Mouse (Mus musculus) heart, embryonic 14.5 days (tissue): ENCODE data around the gene Pou2f3. TPM values are rescaled to one million over a fixed set of nuclear protein-coding genes. Genes with fewer than 3 reads are reported as not detected.

Experiments used
- ATAC-seq: fragments of 200-750 bp; cut with Nextera tagmentation; 2 replicates; pipeline ENCODE4 v1.8.0; 2017; ENCODE audit warnings: low read depth, moderate TSS enrichment; ENCODE audit not compliant: insufficient number of reproducible peaks, insufficient read depth, low FRiP score
- H3K27ac ChIP-seq, 2 experiments: fragments of 200-500 bp in 1 of 2; fragments of 300-500 bp in 1 of 2; sonication (generic) in 1 of 2; replicated peaks in 1 of 2; 2 replicates each; pipeline ENCODE4 v1.5.1; 2012 to 2014; ENCODE audit warnings: low read depth in 2 of 2, low read length in 2 of 2, control low read depth in 1 of 2, mild to moderate bottlenecking in 1 of 2, mixed read lengths in 1 of 2; ENCODE audit not compliant: control insufficient read depth in 1 of 2, insufficient read depth in 1 of 2
- H3K27me3 ChIP-seq: fragments of 300-500 bp; sonication (generic); 2 replicates; pipeline ENCODE4 v1.6.1; 2014; ENCODE audit warnings: mild to moderate bottlenecking, low read length, control low read depth; ENCODE audit not compliant: control insufficient read depth, insufficient read depth
- H3K36me3 ChIP-seq: fragments of 300-500 bp; sonication (generic); 2 replicates; pipeline ENCODE4 v1.6.1; 2014; ENCODE audit warnings: mild to moderate bottlenecking, control low read depth, low read length, mixed read lengths; ENCODE audit not compliant: control insufficient read depth, insufficient read depth
- H3K4me1 ChIP-seq, 2 experiments: fragments of 200-500 bp in 1 of 2; fragments of 300-500 bp in 1 of 2; sonication (generic) in 1 of 2; 2 replicates each; pipeline ENCODE4 v1.6.1; 2012 to 2014; ENCODE audit warnings: low read length in 2 of 2, control low read depth in 1 of 2, mixed read lengths in 1 of 2; ENCODE audit not compliant: control insufficient read depth in 2 of 2, insufficient read depth in 2 of 2
- H3K4me2 ChIP-seq: fragments of 300-500 bp; sonication (generic); 2 replicates; pipeline ENCODE4 v1.6.1; 2014; ENCODE audit warnings: mild to moderate bottlenecking, low read length
- H3K4me3 ChIP-seq, 2 experiments: fragments of 200-500 bp in 1 of 2; fragments of 300-500 bp in 1 of 2; sonication (generic) in 1 of 2; 2 replicates each; pipeline ENCODE4 v1.5.1; 2012 to 2014; ENCODE audit warnings: low read length in 2 of 2, mild to moderate bottlenecking in 2 of 2, control low read depth in 1 of 2, low read depth in 1 of 2, moderate library complexity in 1 of 2; ENCODE audit not compliant: control insufficient read depth in 1 of 2, insufficient read depth in 1 of 2
- H3K9ac ChIP-seq: fragments of 300-500 bp; sonication (generic); 2 replicates; pipeline ENCODE4 v1.6.1; 2014; ENCODE audit warnings: mild to moderate bottlenecking, low read length
- H3K9me3 ChIP-seq: fragments of 300-500 bp; sonication (generic); 2 replicates; pipeline ENCODE4 v1.6.1; 2016; ENCODE audit warnings: low read length, control low read depth; ENCODE audit not compliant: control insufficient read depth
- WGBS: fragments of 180-500 bp; shearing (Covaris S2); extraction: QIAGEN DNeasy Blood & Tissue Kit; methylation state at CpG from one replicate; pipeline ENCODE4 v1.1.7; 2014; 5-methylcytosine and 5-hydroxymethylcytosine counted together
- polyA plus RNA-seq: library from polyadenylated mRNA; unstranded; fragments of >200 nt; fragmentation: Nextera tagmentation; extraction: Ambion mirVana; gene quantifications from 2 replicates; pipeline ENCODE4 v1.2.1, GENCODE M21; 2014

Pou2f3 gene
- polyA plus RNA-seq, 1 experiment from 2014 or later, result 0.12 TPM

- 40% methylated on average over 12 of the region's 12 CpGs for WGBS
Measured at GRCm38 (mm10) chr9:43144206-43144810, 65.9 kb downstream of the Pou2f3 start.

GRCm38 (mm10) chr9:43141839-43142238 is 68.3 kb downstream of the Pou2f3 start:
- WGBS, result 2% methylated on average over 4 of the region's 4 CpGs
- Histone ChIP-seq H3K4me2 (no peak overlapping the region), H3K9me3 (no peaks in the 10 kb centered on the region), H3K4me1 (peaks cover 3 to 7% of the 10 kb centered on the region in 2 experiments; a peak in 3 of 4 replicates), H3K27me3 (peaks cover 7% of the 10 kb centered on the region), H3K36me3 (no peaks in the 10 kb centered on the region), H3K9ac (no peak overlapping the region), H3K27ac (no peak overlapping the region), H3K4me3 (no peak overlapping the region)
- no peak for ATAC-seq

More at GRCm38 (mm10) chr9:43144206-43144810, 65.9 kb downstream of the Pou2f3 start:
- H3K4me1 ChIP-seq, result peaks cover 3 to 7% of the 10 kb centered on the region in 2 experiments; a peak in 3 of 4 replicates
- no peak overlapping the region for H3K4me3 ChIP-seq
- H3K4me2 ChIP-seq, result no peak overlapping the region
- peaks cover 11% of the 10 kb centered on the region for H3K27me3 ChIP-seq
- no peak overlapping the region for H3K9ac ChIP-seq
- no peak overlapping the region for H3K27ac ChIP-seq
- H3K36me3 ChIP-seq, result no peaks in the 10 kb centered on the region
- ATAC-seq, result no peak
- no peaks in the 10 kb centered on the region for H3K9me3 ChIP-seq

- no peak for ATAC-seq
- no peaks in the 10 kb centered on the region; the same call in 1 of the 2 replicates for H3K9me3 ChIP-seq
- no peak overlapping the region for H3K27ac ChIP-seq
- H3K27me3 ChIP-seq, result no peaks in the 10 kb centered on the region
- no peak overlapping the region for H3K4me2 ChIP-seq
- H3K36me3 ChIP-seq, result no peaks in the 10 kb centered on the region
- no peak overlapping the region for H3K9ac ChIP-seq
- WGBS, result 66% methylated on average over 3 of the region's 3 CpGs
- H3K4me1 ChIP-seq, result peaks cover 4% of the 10 kb centered on the region in 2 experiments; a peak in 2 of 4 replicates
- no peak overlapping the region for H3K4me3 ChIP-seq
Measured at GRCm38 (mm10) chr9:43133525-43133924, 76.6 kb downstream of the Pou2f3 start.

GRCm38 (mm10) chr9:43132380-43132779 is 77.8 kb downstream of the Pou2f3 start:
- H3K9ac ChIP-seq, result no peak overlapping the region
- ATAC-seq, result no peak
- no peaks in the 10 kb centered on the region; the same call in 1 of the 2 replicates for H3K9me3 ChIP-seq
- H3K4me1 ChIP-seq, result peaks cover 6% of the 10 kb centered on the region in 2 experiments; a peak in 2 of 4 replicates
- 22% methylated on average over 4 of the region's 4 CpGs for WGBS
- H3K36me3 ChIP-seq, result no peaks in the 10 kb centered on the region
- H3K27me3 ChIP-seq, result no peaks in the 10 kb centered on the region
- H3K4me3 ChIP-seq, result no peak overlapping the region
- H3K27ac ChIP-seq, result no peak overlapping the region
- no peak overlapping the region for H3K4me2 ChIP-seq

GRCm38 (mm10) chr9:43131940-43132339 is 78.2 kb downstream of the Pou2f3 start:
- Histone ChIP-seq H3K4me3 (no peak overlapping the region), H3K9me3 (no peaks in the 10 kb centered on the region; the same call in 1 of the 2 replicates), H3K27ac (no peak overlapping the region), H3K4me1 (peaks cover 9% of the 10 kb centered on the region in 2 experiments; a peak in 2 of 4 replicates), H3K36me3 (no peaks in the 10 kb centered on the region), H3K27me3 (no peaks in the 10 kb centered on the region), H3K4me2 (no peak overlapping the region), H3K9ac (no peak overlapping the region)
- 77% methylated on average over 5 of the region's 5 CpGs for WGBS
- no peak for ATAC-seq

DNA sequence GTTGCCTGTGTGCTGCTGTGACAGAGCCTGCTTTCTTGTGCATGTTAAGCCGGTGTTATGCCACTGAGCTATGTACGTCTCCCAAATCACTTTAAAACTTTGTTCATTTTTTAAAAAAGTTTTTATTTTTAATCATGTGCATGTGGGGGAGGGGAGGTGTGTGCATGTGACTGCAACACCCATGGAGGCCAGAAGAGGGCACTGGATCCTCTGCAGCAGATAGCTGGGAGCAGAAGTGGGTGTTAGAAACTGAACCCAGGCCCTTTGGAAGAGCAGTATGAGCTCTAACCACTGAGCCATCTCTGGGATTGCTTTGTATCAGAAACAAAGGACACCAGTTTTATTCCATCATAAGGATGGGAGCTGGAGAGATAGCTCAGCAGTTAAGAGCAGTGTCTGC is 79.5 kb downstream of the Pou2f3 start:
- no peak overlapping the region for H3K4me2 ChIP-seq
- no peaks in the 10 kb centered on the region for H3K27me3 ChIP-seq
- H3K9ac ChIP-seq, result no peak overlapping the region
- ATAC-seq, result no peak
- no peak overlapping the region for H3K4me3 ChIP-seq
- peaks cover 9% of the 10 kb centered on the region in 2 experiments; a peak in 2 of 4 replicates for H3K4me1 ChIP-seq
- no peaks in the 10 kb centered on the region for H3K36me3 ChIP-seq
- WGBS, result 92% methylated on average over 2 of the region's 2 CpGs
- no peak overlapping the region for H3K27ac ChIP-seq
- H3K9me3 ChIP-seq, result no peaks in the 10 kb centered on the region; the same call in 1 of the 2 replicates

GRCm38 (mm10) chr9:43127101-43127787 is 82.9 kb downstream of the Pou2f3 start:
- no peaks in the 10 kb centered on the region for H3K27me3 ChIP-seq
- H3K9ac ChIP-seq, result no peak overlapping the region
- no peak overlapping the region for H3K4me2 ChIP-seq
- H3K4me1 ChIP-seq, result peaks cover 9 to 12% of the 10 kb centered on the region in 2 experiments; a peak in 3 of 4 replicates
- no peak overlapping the region for H3K4me3 ChIP-seq
- no peaks in the 10 kb centered on the region; the same call in 1 of the 2 replicates for H3K9me3 ChIP-seq
- WGBS, result 55% methylated on average over 10 of the region's 10 CpGs
- H3K36me3 ChIP-seq, result no peaks in the 10 kb centered on the region
- ATAC-seq, result no peak
- H3K27ac ChIP-seq, result no peak overlapping the region
